14 mouse cellular contexts compared by ENCODE assay signal in the genomic region with DNA sequence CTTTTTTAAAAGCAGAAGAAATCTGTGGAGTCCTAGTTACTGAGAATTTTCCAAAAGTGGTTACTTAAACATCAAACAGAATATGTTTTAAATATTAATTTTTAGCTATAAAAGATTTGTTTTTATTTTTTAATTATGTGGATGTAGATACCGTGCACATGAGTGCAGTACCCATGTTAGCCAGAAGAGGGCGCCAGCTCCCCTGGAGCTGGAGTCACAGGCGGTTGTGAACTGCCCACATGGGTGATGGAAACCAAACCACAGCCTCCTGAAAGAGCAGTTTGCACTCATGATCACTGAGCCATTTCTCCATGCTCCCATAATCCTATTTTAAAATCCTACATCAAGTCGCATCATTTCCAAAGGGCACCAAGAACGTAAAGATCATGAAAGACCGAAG. TPM values are rescaled to one million over a fixed set of nuclear protein-coding genes. Genes with fewer than 3 reads are reported as not detected.
DNase-seq lines count a peak whose midpoint lies in the region; ATAC-seq and TF ChIP-seq lines count a peak whose summit lies in the region.
"Had no signal": no experiment of that assay in that cellular context is flagged by ENCODE, and none has a peak within 500 bp of the region (broad histone marks: within the 10 kb centered on the region; RNA-seq: fewer than 3 reads in every experiment).

No protein-coding gene starts in this region.

- DNase-seq in thymus, postnatal 0 days (ENCODE audit: low spot score), result peak; percentile 11
- DNase-seq in thymus, postnatal 25 days, result no peak
- no peak for DNase-seq in brain, embryonic 14.5 days (ENCODE audit: low read depth)
- no peak for DNase-seq in adrenal gland, postnatal 36 days
- DNase-seq in urinary bladder, adult 2 months (ENCODE audit: low spot score), result no peak
- DNase-seq: gastrocnemius, postnatal 14 days had no signal

- no peaks in the 10 kb centered on the region for H3K36me3 ChIP-seq in intestine, postnatal 0 days (ENCODE audit: control insufficient read depth, insufficient read depth)
- no peaks in the 10 kb centered on the region for H3K36me3 ChIP-seq in intestine, embryonic 16.5 days (ENCODE audit: control insufficient read depth, insufficient read depth, low read length)
- H3K36me3 ChIP-seq in kidney, embryonic 15.5 days, result no peaks in the 10 kb centered on the region
- H3K36me3 ChIP-seq: midbrain, embryonic 10.5 days; neural tube, embryonic 13.5 days had no signal

- H3K4me1 ChIP-seq in intestine, postnatal 0 days (replicated peaks; ENCODE audit: control insufficient read depth, insufficient read depth, low read length), result no peaks in the 10 kb centered on the region
- H3K4me1 ChIP-seq in intestine, embryonic 16.5 days (ENCODE audit: control insufficient read depth, insufficient read depth, low read length), result 0 out of 2 replicates have a peak, but pooled peaks cover 4% of the 10 kb centered on the region
- H3K4me1 ChIP-seq in kidney, embryonic 15.5 days, result peaks cover 10% of the 10 kb centered on the region

- no peaks in the 10 kb centered on the region for H3K9me3 ChIP-seq in intestine, postnatal 0 days (ENCODE audit: control insufficient read depth)
- no peaks in the 10 kb centered on the region for H3K9me3 ChIP-seq in intestine, embryonic 16.5 days (ENCODE audit: control insufficient read depth, low read length)
- H3K9me3 ChIP-seq in kidney, embryonic 15.5 days (replicated peaks), result peaks cover 10% of the 10 kb centered on the region; the same call in 1 of the 2 replicates

- peak; percentile 65 for TF ChIP-seq CTCF in intestine, postnatal 0 days (IDR thresholded peaks at IDR 0.05; ENCODE audit: low read depth)
- TF ChIP-seq CTCF in brain, embryonic 14.5 days (IDR thresholded peaks at IDR 0.05; ENCODE audit: borderline replicate concordance, extremely low read depth, insufficient read depth, insufficient read length), result peak; percentile 69

- ATAC-seq in intestine, postnatal 0 days, result no peak
- no peak for ATAC-seq in intestine, embryonic 16.5 days
- no peak for ATAC-seq in kidney, embryonic 15.5 days (replicated peaks; ENCODE audit: low FRiP score)

- H3K27me3 ChIP-seq in intestine, postnatal 0 days (replicated peaks; ENCODE audit: control insufficient read depth, insufficient read depth, low read length), result peaks cover 19% of the 10 kb centered on the region; the same call in 1 of the 2 replicates
- H3K27me3 ChIP-seq in intestine, embryonic 16.5 days (replicated peaks; ENCODE audit: control insufficient read depth, insufficient read depth, low read length), result peaks cover 9% of the 10 kb centered on the region; the same call in 1 of the 2 replicates
- peaks cover 45% of the 10 kb centered on the region for H3K27me3 ChIP-seq in kidney, embryonic 15.5 days

- WGBS in intestine, postnatal 0 days, result 67% methylated on average over 6 of the region's 6 CpGs
- 66% methylated on average over 6 of the region's 6 CpGs for WGBS in intestine, embryonic 16.5 days
- WGBS in kidney, embryonic 15.5 days, result 67% methylated on average over 6 of the region's 6 CpGs

- TF ChIP-seq POLR2A in brain, embryonic 14.5 days (IDR thresholded peaks at IDR 0.05; ENCODE audit: borderline replicate concordance, extremely low read depth, insufficient read depth, insufficient read length, poor library complexity, severe bottlenecking), result no peak

- H3K27ac ChIP-seq in intestine, postnatal 0 days (ENCODE audit: low read depth, low read length), result no peak overlapping the region
- no peak overlapping the region for H3K27ac ChIP-seq in intestine, embryonic 16.5 days (ENCODE audit: low read length)
- no peak overlapping the region for H3K27ac ChIP-seq in kidney, embryonic 15.5 days
- H3K27ac ChIP-seq: midbrain, embryonic 10.5 days; neural tube, embryonic 13.5 days had no signal

- no peak overlapping the region for H3K4me3 ChIP-seq in intestine, postnatal 0 days (ENCODE audit: low read depth, low read length)
- no peak overlapping the region for H3K4me3 ChIP-seq in intestine, embryonic 16.5 days (ENCODE audit: low read length)
- no peak overlapping the region for H3K4me3 ChIP-seq in kidney, embryonic 15.5 days (replicated peaks)
- H3K4me3 ChIP-seq: midbrain, embryonic 10.5 days; neural tube, embryonic 13.5 days had no signal

- no peak overlapping the region for H3K9ac ChIP-seq in intestine, postnatal 0 days (ENCODE audit: low read depth, low read length)
- H3K9ac ChIP-seq in intestine, embryonic 16.5 days (ENCODE audit: low read depth, low read length), result no peak overlapping the region
- H3K9ac ChIP-seq in kidney, embryonic 15.5 days, result no peak overlapping the region
- H3K9ac ChIP-seq: neural tube, embryonic 13.5 days had no signal

- no peak overlapping the region for H3K4me2 ChIP-seq in intestine, postnatal 0 days (replicated peaks; ENCODE audit: low read depth)
- H3K4me2 ChIP-seq in intestine, embryonic 16.5 days (ENCODE audit: low read depth, low read length), result no peak overlapping the region
- H3K4me2 ChIP-seq in kidney, embryonic 15.5 days, result no peak overlapping the region
- H3K4me2 ChIP-seq: neural tube, embryonic 13.5 days had no signal

RNA-seq across cellular contexts. Expression of gene Rab37, which starts 1.4 kb away (rescaled TPM):
- 3.7 and 3.9 TPM in 2 replicates for polyA plus RNA-seq in intestine, postnatal 0 days (2015; fragmentation: Nextera tagmentation; extraction: Ambion mirVana)
- polyA plus RNA-seq in intestine, embryonic 16.5 days (2015; fragmentation: Nextera tagmentation; extraction: Ambion mirVana), result 4.0 and 4.2 TPM in 2 replicates
- 43.4 and 47.1 TPM in 2 replicates for polyA plus RNA-seq in thymus, postnatal 0 days (2015; fragmentation: Nextera tagmentation; extraction: Ambion mirVana)
- polyA plus RNA-seq in brain, embryonic 14.5 days (2012; rRNA removed), result 0.83 and 0.89 TPM in 2 replicates
- total RNA-seq in adrenal gland, postnatal 36 days (2021), result under 1 TPM; 0.56 TPM
- polyA plus RNA-seq in urinary bladder, adult 2 months (2012; rRNA removed), result 0.77 and 0.94 TPM in 2 replicates
- polyA plus RNA-seq in kidney, embryonic 15.5 days (2015; fragmentation: Nextera tagmentation; extraction: Ambion mirVana), result 1.7 and 2.1 TPM in 2 replicates

RNA-seq across cellular contexts. Expression of gene Cd300e, which starts 27.9 kb away (rescaled TPM):
- polyA plus RNA-seq in intestine, postnatal 0 days (2015; fragmentation: Nextera tagmentation; extraction: Ambion mirVana), result 0.09 and 0.13 TPM in 2 replicates
- polyA plus RNA-seq in intestine, embryonic 16.5 days (2015; fragmentation: Nextera tagmentation; extraction: Ambion mirVana), result 0.12 and 0.42 TPM in 2 replicates
- polyA plus RNA-seq in thymus, postnatal 0 days (2015; fragmentation: Nextera tagmentation; extraction: Ambion mirVana), result 0.05 and 0.18 TPM in 2 replicates
- not detected in 2 replicates for polyA plus RNA-seq in brain, embryonic 14.5 days (2012; rRNA removed)
- total RNA-seq in adrenal gland, postnatal 36 days (2021), result under 1 TPM; 0.26 to 0.43 TPM
- polyA plus RNA-seq in urinary bladder, adult 2 months (2012; rRNA removed), result 0.04 and 0.15 TPM in 2 replicates
- not detected in 2 replicates for polyA plus RNA-seq in kidney, embryonic 15.5 days (2015; fragmentation: Nextera tagmentation; extraction: Ambion mirVana)
- total RNA-seq: gastrocnemius, postnatal 14 days; layer of hippocampus, postnatal 10 days had no signal
- polyA plus RNA-seq: heart, embryonic 16.5 days; midbrain, embryonic 10.5 days; neural tube, embryonic 13.5 days had no signal

RNA-seq across cellular contexts. Expression of gene Cd300ld3, which starts 41.6 kb away (rescaled TPM):
- not detected in 2 replicates for polyA plus RNA-seq in intestine, postnatal 0 days (2015; fragmentation: Nextera tagmentation; extraction: Ambion mirVana)
- polyA plus RNA-seq in intestine, embryonic 16.5 days (2015; fragmentation: Nextera tagmentation; extraction: Ambion mirVana), result not detected in 2 replicates
- polyA plus RNA-seq in thymus, postnatal 0 days (2015; fragmentation: Nextera tagmentation; extraction: Ambion mirVana), result not detected in 2 replicates
- 0.10 TPM in 1 of 2 replicates, not detected in the other for polyA plus RNA-seq in brain, embryonic 14.5 days (2012; rRNA removed)
- total RNA-seq in adrenal gland, postnatal 36 days (2021), result 1 to 10 TPM; 1.6 to 5.3 TPM
- 16.9 and 17.1 TPM in 2 replicates for polyA plus RNA-seq in urinary bladder, adult 2 months (2012; rRNA removed)
- polyA plus RNA-seq in kidney, embryonic 15.5 days (2015; fragmentation: Nextera tagmentation; extraction: Ambion mirVana), result not detected in 2 replicates
- total RNA-seq: layer of hippocampus, postnatal 10 days had no signal
- polyA plus RNA-seq: heart, embryonic 16.5 days; intestine, embryonic 14.5 days; midbrain, embryonic 10.5 days; neural tube, embryonic 13.5 days had no signal

RNA-seq across cellular contexts. Expression of gene Cd300lf, which starts 43.9 kb away (rescaled TPM):
- 1.1 and 1.3 TPM in 2 replicates for polyA plus RNA-seq in intestine, postnatal 0 days (2015; fragmentation: Nextera tagmentation; extraction: Ambion mirVana)
- 1.2 and 1.6 TPM in 2 replicates for polyA plus RNA-seq in intestine, embryonic 16.5 days (2015; fragmentation: Nextera tagmentation; extraction: Ambion mirVana)
- polyA plus RNA-seq in thymus, postnatal 0 days (2015; fragmentation: Nextera tagmentation; extraction: Ambion mirVana), result 0.76 and 2.0 TPM in 2 replicates
- 0.10 and 0.15 TPM in 2 replicates for polyA plus RNA-seq in brain, embryonic 14.5 days (2012; rRNA removed)
- 1 to 10 TPM in 1 of 2 experiments, under 1 TPM in 1; 0.69 to 1.0 TPM for total RNA-seq in adrenal gland, postnatal 36 days (2021)
- 0.52 and 1.5 TPM in 2 replicates for polyA plus RNA-seq in urinary bladder, adult 2 months (2012; rRNA removed)
- polyA plus RNA-seq in kidney, embryonic 15.5 days (2015; fragmentation: Nextera tagmentation; extraction: Ambion mirVana), result 0.36 and 0.49 TPM in 2 replicates
- total RNA-seq: gastrocnemius, postnatal 14 days had no signal

RNA-seq across cellular contexts. Expression of gene Cd300ld5, which starts 52.3 kb away (rescaled TPM):
- polyA plus RNA-seq in intestine, postnatal 0 days (2015; fragmentation: Nextera tagmentation; extraction: Ambion mirVana), result not detected in 2 replicates
- polyA plus RNA-seq in intestine, embryonic 16.5 days (2015; fragmentation: Nextera tagmentation; extraction: Ambion mirVana), result not detected in 2 replicates
- polyA plus RNA-seq in thymus, postnatal 0 days (2015; fragmentation: Nextera tagmentation; extraction: Ambion mirVana), result 0.49 TPM in 1 of 2 replicates, not detected in the other
- polyA plus RNA-seq in brain, embryonic 14.5 days (2012; rRNA removed), result 0.21 and 0.23 TPM in 2 replicates
- 1 to 10 TPM; 5.3 to 8.1 TPM for total RNA-seq in adrenal gland, postnatal 36 days (2021)
- 3.1 and 5.2 TPM in 2 replicates for polyA plus RNA-seq in urinary bladder, adult 2 months (2012; rRNA removed)
- polyA plus RNA-seq in kidney, embryonic 15.5 days (2015; fragmentation: Nextera tagmentation; extraction: Ambion mirVana), result not detected in 2 replicates
- polyA plus RNA-seq: heart, embryonic 16.5 days; intestine, embryonic 14.5 days; midbrain, embryonic 10.5 days; neural tube, embryonic 13.5 days had no signal

Comparison
In these comparisons a context has a peak if more than half of its experiments do, and no peak if none do; other contexts are left out.
1. RNA of gene Cd300ld3, which starts 41.6 kb away (polyA plus RNA-seq): 16.9 to 17.1 TPM in urinary bladder, adult 2 months; 0.10 TPM in brain, embryonic 14.5 days, not detected in intestine, postnatal 0 days, not detected in intestine, embryonic 16.5 days, not detected in thymus, postnatal 0 days and not detected in kidney, embryonic 15.5 days; every median in the first group is over 10 times any median in the second.